Mouse (Mus musculus): Measurements from ENCODE around the gene Cort.

Gene Cort

DNA sequence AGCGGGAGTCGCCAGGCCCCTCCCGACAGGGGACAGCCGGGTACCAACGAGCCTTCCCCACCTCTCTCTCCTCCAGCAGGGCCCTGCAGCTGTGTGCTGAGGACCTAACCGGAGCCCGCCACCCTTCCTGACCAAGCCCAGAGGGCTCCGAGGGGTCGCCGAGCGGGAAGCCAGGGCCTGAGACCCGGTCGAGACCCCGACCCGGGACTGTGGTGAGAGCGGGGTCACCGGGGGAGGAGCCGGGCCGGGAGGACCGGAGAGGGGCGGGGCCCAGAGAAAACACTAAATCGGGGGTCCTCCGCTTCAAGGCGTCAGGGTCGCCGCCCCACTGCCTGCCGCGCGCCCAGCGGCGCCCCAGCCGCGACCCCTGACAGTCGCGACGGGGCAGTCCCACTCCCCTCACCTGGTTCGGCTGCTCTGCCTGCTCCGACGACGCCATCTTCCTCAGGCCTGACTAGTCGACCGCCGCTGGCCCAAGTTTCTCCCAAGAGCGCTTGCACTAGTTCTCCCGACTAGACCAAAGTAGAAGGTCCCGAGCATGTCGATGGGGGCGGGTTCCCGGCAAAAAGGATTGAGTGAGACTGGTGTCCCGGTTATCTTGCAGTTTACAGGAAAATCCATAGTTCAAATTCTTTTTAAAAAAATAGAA lies 27.1 kb downstream of the Cort start, which contains the start of gene Pex14:
TSS of gene Pex14 (minus strand) at position 508 of the 649 bp plus-strand sequence.
- peak; percentile 85 to 92 for DNase-seq (ENCODE audit: low spot score in 2 of 2)

DNA sequence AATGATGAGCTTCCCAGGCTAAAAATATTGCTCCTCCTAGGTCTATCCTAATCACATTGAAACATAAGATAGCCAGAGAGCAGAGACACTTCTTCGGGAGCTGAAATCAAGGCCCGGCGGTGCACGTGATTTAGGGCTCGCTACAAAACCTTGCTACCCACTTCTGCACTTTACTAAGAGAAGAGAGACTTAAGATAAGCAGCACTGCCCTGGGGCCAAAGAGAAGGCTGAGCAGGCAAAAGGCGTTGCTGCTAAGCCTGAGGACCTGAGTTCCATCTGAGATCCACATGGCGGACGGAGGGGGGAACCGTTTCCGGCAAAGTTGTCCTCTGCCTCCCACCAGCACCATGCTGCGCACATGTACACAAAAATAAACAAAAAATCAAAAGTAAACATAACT lies 28.0 kb downstream of the Cort start:
- no peak for DNase-seq (ENCODE audit: low spot score in 2 of 2)

DNA sequence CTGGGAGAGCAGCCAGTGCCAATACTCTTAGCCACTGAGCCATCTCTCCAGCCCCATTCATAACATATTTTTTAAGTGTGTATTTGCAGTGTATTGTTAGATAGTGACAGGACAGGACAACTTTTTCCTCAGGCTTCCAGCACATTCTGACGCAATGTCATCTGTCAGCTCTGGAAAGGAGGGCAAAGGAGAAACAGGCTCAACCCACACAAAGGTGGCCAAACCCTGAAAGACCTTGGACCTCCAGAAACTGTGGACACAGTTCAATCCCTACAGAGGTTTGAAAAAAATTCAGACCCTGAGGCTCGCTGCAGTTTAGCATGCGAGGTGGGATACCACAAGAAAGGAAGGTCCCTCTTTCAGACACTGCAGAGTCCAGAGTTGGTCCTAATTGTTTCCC lies 28.6 kb downstream of the Cort start:
- peak in 1 of 2 experiments; percentile 17 for DNase-seq (ENCODE audit: low spot score in 2 of 2)

DNA sequence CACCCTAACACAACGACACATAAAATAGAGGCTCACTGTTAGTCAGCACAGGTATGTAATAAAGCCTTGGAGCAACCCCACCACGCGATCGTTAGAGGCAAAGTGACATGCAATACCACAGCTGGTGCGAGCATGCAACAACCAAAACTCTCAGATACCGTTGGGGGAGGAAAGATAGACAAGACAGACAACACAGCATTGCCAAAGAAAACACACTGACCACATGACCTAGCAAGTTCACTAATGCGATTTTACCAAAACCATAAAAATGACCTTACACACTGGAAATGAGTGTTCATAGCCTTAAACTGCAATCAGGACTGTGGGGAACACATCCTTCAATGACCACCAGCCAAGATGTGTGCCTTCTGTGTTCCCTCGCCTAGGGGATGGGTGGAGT lies 35.2 kb downstream of the Cort start:
- DNase-seq (ENCODE audit: low spot score in 2 of 2): no peak

DNA sequence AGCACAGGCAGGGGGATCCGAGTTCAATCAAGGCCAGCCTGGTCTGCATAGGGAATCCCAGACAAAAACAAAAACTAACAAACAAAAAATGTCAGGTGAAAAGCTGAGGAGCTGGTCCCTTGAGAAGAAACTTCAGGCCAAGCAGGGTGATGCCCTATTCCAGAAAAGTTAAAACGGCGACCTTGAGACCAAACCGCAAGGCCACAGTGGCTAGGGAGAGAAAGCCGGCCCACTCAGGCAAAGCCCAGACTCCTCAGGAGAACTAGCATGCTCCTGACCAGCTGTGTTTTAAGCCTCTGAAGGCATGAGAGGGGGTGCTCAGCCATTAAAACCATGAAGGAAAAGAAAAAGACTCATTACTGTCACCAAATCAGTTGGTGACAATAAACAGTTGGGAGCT lies 41.2 kb downstream of the Cort start:
- no peak for DNase-seq (ENCODE audit: low spot score in 2 of 2)

DNA sequence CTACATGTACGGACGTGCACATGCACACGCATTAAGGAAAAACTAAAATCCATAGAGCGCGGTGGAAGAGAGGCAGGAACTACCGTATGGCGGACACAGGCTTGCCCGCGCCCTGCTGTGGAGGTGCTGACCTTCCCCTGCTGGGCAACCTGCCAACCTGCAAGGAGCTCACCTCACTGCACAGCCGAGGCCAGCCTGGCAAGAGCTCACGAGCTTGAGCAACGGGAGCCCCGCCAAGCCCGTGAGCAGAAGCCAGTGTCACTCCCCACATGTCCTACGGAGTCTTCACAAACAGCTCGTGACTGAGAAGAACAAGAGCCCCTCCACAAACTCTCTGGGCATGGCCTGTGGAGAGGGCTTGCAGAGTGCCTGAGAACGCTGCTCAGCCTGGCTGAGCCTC lies 45.0 kb downstream of the Cort start:
- peak; percentile 61 to 88 for DNase-seq (ENCODE audit: low spot score in 2 of 2)

DNA sequence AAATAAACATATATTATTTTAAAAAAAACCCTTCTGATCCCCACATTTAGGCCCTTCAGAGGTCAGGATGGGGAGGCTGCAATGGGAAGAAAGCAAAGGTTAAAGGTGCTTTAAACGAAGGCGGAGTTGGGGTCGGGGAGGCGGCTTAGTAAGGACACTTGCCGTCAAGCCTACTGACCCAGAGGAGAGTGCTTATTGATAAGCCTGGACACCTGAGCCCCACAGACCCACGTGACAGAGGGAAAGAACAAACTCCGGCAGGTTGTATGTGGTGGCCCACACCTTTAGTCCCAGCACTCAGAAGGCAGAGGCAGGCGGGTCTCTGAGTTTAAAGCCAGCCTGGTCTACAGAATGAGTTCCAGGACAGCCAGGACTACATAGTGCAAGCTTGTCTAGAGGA lies 46.5 kb downstream of the Cort start:
- DNase-seq (ENCODE audit: low spot score in 2 of 2): no peak

DNA sequence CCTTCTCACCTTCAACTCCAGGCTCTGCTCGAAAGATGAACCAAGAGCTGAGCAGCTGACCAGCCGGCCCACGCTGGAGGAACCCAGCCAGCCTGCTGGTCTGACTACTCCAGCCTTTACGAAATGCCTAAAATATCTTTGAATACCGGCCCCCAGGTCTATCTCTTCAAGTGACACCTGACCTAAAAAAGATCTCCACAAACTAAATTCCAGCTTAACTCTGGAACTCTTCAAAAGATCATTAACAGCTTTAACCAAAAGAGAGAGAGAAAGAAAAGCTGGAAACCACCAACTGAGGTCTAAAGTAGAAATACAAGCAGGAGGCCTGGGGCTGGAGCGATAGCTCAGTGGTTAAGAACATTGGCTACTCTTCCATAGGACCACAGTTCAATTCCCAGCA lies 46.9 kb downstream of the Cort start:
- DNase-seq (ENCODE audit: low spot score in 2 of 2): no peak

DNA sequence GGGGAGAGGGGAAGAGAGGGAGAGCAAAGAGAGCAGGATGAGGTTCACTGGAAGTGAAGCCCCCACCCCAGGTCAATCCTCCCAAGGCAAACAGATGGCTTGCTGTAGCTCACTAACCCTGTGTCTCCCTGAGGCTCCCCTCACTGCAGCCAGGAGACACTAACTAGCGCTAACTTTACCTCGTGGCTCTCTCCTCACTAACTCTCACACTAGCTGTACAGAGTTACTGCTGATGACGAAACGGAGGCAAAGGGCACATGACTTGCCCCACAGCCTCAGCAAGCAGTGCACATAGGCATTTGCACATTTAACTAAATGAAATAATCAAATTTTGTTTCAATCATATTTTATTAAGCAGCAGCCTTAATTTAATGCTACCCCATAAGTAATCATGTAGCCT lies 48.3 kb downstream of the Cort start:
- DNase-seq (ENCODE audit: low spot score in 2 of 2): peak in 1 of 2 experiments; percentile 52

DNA sequence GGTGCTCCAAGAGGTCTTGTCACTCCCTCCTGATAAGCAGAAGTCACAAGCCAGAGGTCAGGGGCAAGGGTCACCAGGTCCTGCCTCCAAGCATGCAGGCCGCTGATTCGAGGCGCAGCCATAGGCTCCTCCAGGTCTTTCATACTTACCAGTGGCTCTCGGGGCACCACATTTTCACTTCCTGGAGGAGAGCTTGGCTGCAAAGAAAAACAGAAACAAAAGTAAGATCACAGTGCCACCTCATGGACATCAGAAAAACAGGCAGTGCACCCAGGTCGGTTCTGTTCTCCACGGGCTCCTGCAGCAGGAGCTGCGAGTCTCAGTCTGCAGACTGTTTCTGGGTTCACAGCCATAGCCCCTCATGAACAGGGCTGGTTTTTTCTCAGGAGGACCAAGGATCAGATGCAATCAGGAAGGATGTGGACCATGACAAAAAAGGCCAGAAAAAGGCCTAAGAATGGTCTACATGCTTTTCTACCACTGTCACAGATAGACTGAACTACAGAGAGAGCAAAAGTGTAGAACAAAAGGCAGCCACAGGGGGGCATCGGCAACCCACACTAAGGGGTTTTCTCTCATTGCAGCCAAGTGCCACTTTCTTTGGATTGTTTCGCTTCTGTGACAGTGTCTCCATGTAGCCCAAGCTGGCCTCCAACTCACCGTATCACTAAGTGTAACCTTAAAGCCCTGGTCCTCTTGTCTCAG lies 50.5 kb downstream of the Cort start:
- DNase-seq (ENCODE audit: low spot score in 2 of 2): peak; percentile 63 to 71

DNA sequence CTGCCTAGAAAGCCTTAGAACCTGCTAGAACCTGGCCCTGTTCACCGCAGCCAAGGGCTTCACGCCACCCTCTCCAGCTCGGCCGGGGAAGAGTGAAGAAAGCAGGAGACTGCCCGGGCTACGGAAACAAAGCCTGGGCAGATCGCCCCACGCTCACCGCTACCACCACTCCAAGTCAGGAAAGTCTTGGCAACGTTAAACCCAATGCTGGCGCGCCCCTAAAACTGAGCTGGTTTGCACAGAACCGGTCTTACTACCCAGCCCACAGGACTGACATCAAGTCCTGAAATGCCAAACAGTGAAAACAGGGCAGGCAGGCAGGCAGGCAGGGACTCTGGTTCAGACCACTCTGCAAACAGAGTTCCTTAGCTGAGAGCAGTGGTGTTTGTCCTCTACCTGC lies 51.5 kb downstream of the Cort start:
- DNase-seq (ENCODE audit: low spot score in 2 of 2): peak in 1 of 2 experiments; percentile 46
